Mouse (Mus musculus): ENCODE measurements at regions not wholly inside any gene's neighbourhood (a gene's known extent, or its start where the extent isn't known, plus 50 kb on each side); places are given as distances from the start of the nearest gene placed in this dataset.

DNA sequence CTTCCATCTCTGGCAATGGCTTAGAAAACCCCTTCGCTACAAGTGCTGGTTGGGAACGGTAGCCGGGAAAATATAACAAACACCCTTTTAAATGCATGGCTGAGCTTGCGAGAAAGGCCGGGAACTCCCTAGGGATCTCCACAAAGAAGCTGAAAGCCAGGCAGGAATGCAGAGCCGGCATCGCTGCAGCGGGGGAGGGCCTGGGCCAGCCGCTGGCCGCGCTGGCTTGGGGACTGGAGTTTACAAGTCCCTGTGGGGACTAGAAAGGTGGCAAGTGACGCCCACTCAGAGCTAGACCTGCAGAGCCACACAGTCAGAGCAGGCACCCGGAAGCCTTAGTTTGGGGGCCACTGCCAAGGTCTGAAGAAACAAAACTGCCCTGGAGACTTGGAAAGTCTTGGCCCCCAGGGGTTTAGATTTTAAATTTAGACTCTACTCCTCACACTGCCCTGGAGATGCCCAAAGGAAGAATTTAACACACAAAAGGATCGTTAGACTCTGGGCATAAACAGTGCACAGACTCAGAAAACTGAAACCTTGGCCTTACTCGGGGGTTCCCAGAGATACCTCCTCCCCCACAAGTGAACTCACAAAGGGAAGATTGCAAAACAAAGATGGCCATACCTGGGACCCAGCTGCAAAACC lies 59.4 kb downstream of the 1700001O22Rik start:
- DNase-seq (ENCODE audit: low spot score) (peak; percentile 77), ATAC-seq (ENCODE audit: insufficient read depth, low FRiP score, low TSS enrichment) (no peak)
- Histone ChIP-seq H3K36me3 (ENCODE audit: control insufficient read depth, insufficient read depth, low read length) (no peaks in the 10 kb centered on the region), H3K9ac (ENCODE audit: low read length) (peak overlapping the region; percentile 51), H3K9me3 (ENCODE audit: control insufficient read depth, low read length) (no peaks in the 10 kb centered on the region), H3K27ac (ENCODE audit: low read depth, low read length) (peak overlapping the region; percentile 72), H3K27me3 (ENCODE audit: control insufficient read depth, insufficient read depth, low read length) (no peaks in the 10 kb centered on the region), H3K4me3 (ENCODE audit: low read depth, low read length) (no peak overlapping the region), H3K4me2 (ENCODE audit: low read depth) (peak overlapping the region; percentile 28), H3K4me1 (ENCODE audit: control insufficient read depth, insufficient read depth, low read length) (peaks cover 15% of the 10 kb centered on the region)
- 4% methylated on average over 15 of the region's 15 CpGs for WGBS

DNA sequence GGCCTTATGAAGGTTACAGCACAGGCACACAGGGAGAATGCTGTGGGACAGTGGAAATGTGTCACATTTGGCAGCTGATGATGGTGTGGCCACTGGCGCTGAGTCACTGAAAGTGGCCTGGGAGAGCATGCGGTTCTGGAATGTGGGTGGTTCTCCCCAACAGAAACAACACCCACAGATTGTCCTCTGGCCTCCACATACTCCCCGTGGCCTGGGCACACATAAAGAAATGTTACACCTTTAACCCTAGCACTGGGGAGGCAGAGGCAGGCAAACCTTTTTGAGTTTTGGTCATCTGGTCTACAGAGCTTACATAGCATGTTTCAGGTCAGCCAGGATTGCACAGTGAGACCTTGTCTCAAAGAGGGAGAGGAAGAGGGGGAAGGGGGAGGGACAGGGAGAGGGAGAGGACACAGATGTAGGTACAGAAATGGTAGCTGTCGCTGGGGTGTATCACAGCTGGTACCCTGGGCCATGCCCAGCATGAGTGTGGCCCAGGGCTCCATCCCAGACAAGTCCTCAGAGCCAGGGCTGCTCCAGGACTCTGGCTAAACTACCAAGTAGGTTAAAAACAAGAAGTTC lies 60.1 kb downstream of the 1700001O22Rik start:
- Histone ChIP-seq H3K9me3 (ENCODE audit: control insufficient read depth, low read length) (no peaks in the 10 kb centered on the region), H3K27me3 (ENCODE audit: control insufficient read depth, insufficient read depth, low read length) (no peaks in the 10 kb centered on the region), H3K36me3 (ENCODE audit: control insufficient read depth, insufficient read depth, low read length) (no peaks in the 10 kb centered on the region), H3K27ac (ENCODE audit: low read depth, low read length) (peak overlapping the region; percentile 72), H3K4me2 (ENCODE audit: low read depth) (no peak overlapping the region; the same call in 1 of the 2 replicates), H3K4me1 (ENCODE audit: control insufficient read depth, insufficient read depth, low read length) (peaks cover 15% of the 10 kb centered on the region), H3K9ac (ENCODE audit: low read length) (peak overlapping the region; percentile 51), H3K4me3 (ENCODE audit: low read depth, low read length) (no peak overlapping the region)
- ATAC-seq (ENCODE audit: insufficient read depth, low FRiP score, low TSS enrichment) (no peak), DNase-seq (ENCODE audit: low spot score) (no peak)
- 35% methylated on average over 4 of the region's 4 CpGs for WGBS

DNA sequence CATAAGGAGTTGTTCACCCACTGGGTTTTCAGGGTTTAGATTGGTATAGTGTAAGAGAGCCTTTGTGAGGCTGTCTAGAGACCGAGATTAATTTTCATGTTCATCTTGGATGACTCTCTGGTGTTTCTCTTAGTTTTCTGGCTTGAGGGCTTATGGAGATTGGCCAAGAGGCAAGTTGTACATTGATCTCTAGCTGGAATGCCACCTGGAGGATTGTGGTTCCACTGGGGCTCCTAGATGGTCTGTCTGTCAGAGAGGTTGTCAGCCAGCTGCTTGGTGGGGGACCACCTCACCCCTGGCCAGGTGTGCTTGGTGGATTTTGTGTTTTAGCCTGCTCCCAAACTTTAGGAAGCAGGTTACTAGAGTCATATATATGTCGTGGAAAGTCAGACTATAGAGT lies 62.0 kb downstream of the 1700001O22Rik start:
- Histone ChIP-seq H3K9me3 (ENCODE audit: control insufficient read depth, low read length) (no peaks in the 10 kb centered on the region), H3K9ac (ENCODE audit: low read length) (no peak overlapping the region), H3K27me3 (ENCODE audit: control insufficient read depth, insufficient read depth, low read length) (no peaks in the 10 kb centered on the region), H3K4me2 (ENCODE audit: low read depth) (no peak overlapping the region), H3K27ac (ENCODE audit: low read depth, low read length) (no peak overlapping the region), H3K36me3 (ENCODE audit: control insufficient read depth, insufficient read depth, low read length) (no peaks in the 10 kb centered on the region), H3K4me1 (ENCODE audit: control insufficient read depth, insufficient read depth, low read length) (peaks cover 21% of the 10 kb centered on the region), H3K4me3 (ENCODE audit: low read depth, low read length) (no peak overlapping the region)
- 86% methylated on average over 2 of the region's 2 CpGs for WGBS
- no peak for DNase-seq (ENCODE audit: low spot score)
- no peak for ATAC-seq (ENCODE audit: insufficient read depth, low FRiP score, low TSS enrichment)

DNA sequence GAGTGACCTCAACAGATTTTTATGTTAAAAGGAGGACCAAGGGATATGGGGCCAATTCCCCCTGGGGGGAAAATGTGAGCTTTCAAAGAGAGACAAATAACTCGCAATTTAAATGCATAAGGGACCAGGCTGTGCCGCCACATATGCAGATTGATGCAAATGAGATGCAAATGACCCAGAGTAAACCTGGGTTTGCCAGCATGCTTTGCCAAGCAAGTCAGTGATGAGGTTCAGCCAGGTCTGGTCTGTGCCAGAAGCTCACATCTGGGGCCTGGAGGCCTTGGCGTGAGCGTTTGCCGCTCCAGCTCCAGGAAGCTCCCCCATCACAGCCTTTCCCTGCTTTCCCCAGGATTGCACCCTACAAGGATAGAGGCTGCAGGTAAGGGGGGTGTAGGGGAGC lies 65.7 kb downstream of the 1700001O22Rik start:
- no peaks in the 10 kb centered on the region for H3K9me3 ChIP-seq (ENCODE audit: control insufficient read depth, low read length)
- no peak overlapping the region for H3K27ac ChIP-seq (ENCODE audit: low read depth, low read length)
- no peaks in the 10 kb centered on the region for H3K36me3 ChIP-seq (ENCODE audit: control insufficient read depth, insufficient read depth, low read length)
- H3K4me3 ChIP-seq (ENCODE audit: low read depth, low read length) = no peak overlapping the region
- no peak overlapping the region for H3K4me2 ChIP-seq (ENCODE audit: low read depth)
- DNase-seq (ENCODE audit: low spot score) = peak; percentile 23
- peaks cover 8% of the 10 kb centered on the region for H3K4me1 ChIP-seq (ENCODE audit: control insufficient read depth, insufficient read depth, low read length)
- no peak overlapping the region for H3K9ac ChIP-seq (ENCODE audit: low read length)
- no peak for ATAC-seq (ENCODE audit: insufficient read depth, low FRiP score, low TSS enrichment)
- no peaks in the 10 kb centered on the region for H3K27me3 ChIP-seq (ENCODE audit: control insufficient read depth, insufficient read depth, low read length)
- WGBS = 49% methylated on average over 5 of the region's 5 CpGs

DNA sequence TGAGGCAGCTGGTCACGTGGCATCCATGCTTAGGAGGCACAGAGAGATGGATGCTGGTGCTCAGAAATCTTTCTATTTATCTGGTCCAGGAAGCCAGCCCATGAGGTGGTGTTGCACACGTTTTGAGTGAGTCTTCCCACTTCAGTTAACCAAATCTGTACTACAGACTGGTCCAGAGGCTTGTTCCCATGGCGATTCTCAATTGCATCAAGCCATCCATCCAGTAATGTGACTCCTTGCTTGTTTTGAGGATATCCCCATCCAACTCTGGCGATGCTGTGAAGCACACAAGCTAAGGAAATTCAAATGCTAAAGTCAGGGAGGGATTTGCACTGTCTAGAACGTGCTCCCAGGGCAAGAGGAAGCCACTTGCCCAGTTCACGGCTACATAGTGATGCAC lies 66.8 kb downstream of the 1700001O22Rik start:
- DNase-seq (ENCODE audit: low spot score) = peak; percentile 9
- H3K4me2 ChIP-seq (ENCODE audit: low read depth) = no peak overlapping the region
- H3K9ac ChIP-seq (ENCODE audit: low read length) = no peak overlapping the region
- no peaks in the 10 kb centered on the region for H3K9me3 ChIP-seq (ENCODE audit: control insufficient read depth, low read length)
- no peak for ATAC-seq (ENCODE audit: insufficient read depth, low FRiP score, low TSS enrichment)
- 63% methylated on average over 6 of the region's 6 CpGs for WGBS
- H3K4me3 ChIP-seq (ENCODE audit: low read depth, low read length) = no peak overlapping the region
- no peaks in the 10 kb centered on the region for H3K36me3 ChIP-seq (ENCODE audit: control insufficient read depth, insufficient read depth, low read length)
- no peaks in the 10 kb centered on the region for H3K27me3 ChIP-seq (ENCODE audit: control insufficient read depth, insufficient read depth, low read length)
- peaks cover 8% of the 10 kb centered on the region for H3K4me1 ChIP-seq (ENCODE audit: control insufficient read depth, insufficient read depth, low read length)
- no peak overlapping the region for H3K27ac ChIP-seq (ENCODE audit: low read depth, low read length)

DNA sequence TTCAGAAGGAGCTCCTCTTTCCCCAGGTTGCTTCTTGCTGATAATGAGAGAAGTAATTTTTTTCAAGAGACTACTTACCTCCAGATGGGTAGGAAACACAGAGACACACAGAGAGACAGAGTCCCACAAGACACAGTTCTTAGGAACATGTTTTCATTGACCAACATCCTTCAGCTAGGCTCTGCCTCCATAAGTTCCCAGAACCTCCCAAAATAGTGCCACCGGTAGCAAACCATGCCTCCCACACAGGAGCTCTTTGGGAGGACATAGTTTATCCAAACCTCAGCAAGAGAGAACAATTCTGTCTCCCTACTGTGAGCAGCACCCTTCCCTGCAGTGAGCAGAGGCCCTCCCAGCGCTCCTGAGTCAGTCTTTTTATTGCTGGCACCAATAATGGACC lies 67.2 kb downstream of the 1700001O22Rik start:
- no peak for ATAC-seq (ENCODE audit: insufficient read depth, low FRiP score, low TSS enrichment)
- peaks cover 8% of the 10 kb centered on the region for H3K4me1 ChIP-seq (ENCODE audit: control insufficient read depth, insufficient read depth, low read length)

DNA sequence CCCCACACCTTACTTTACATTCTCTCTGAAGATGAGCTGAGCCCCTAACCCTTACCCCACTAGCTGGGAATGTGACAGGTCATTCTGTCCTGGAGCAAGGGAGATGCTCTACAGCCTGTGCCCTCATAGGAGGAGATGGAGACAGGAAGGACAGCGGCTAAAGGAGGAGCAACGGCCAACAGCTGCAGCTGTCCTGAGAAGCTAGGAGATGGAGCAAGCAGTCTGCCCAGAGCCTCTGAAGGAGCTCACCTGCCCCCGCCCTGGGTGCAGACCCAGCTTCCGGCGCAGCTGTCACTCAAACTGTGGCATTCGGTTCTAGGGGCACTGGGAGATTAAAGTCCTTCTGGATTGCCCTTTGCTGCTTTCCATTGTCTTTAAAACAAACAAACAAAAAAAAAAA lies 69.6 kb downstream of the 1700001O22Rik start:
- H3K4me2 ChIP-seq (ENCODE audit: low read depth) = no peak overlapping the region
- peak; percentile 10 for DNase-seq (ENCODE audit: low spot score)
- H3K4me1 ChIP-seq (ENCODE audit: control insufficient read depth, insufficient read depth, low read length) = peaks cover 8% of the 10 kb centered on the region
- no peak for ATAC-seq (ENCODE audit: insufficient read depth, low FRiP score, low TSS enrichment)
- H3K27me3 ChIP-seq (ENCODE audit: control insufficient read depth, insufficient read depth, low read length) = no peaks in the 10 kb centered on the region
- H3K9ac ChIP-seq (ENCODE audit: low read length) = no peak overlapping the region
- H3K27ac ChIP-seq (ENCODE audit: low read depth, low read length) = no peak overlapping the region
- H3K36me3 ChIP-seq (ENCODE audit: control insufficient read depth, insufficient read depth, low read length) = no peaks in the 10 kb centered on the region
- H3K9me3 ChIP-seq (ENCODE audit: control insufficient read depth, low read length) = no peaks in the 10 kb centered on the region
- WGBS = 23% methylated on average over 6 of the region's 6 CpGs
- no peak overlapping the region for H3K4me3 ChIP-seq (ENCODE audit: low read depth, low read length)

More for the DNA sequence above, 67.2 kb downstream of the 1700001O22Rik start:
- peak; percentile 8 for DNase-seq (ENCODE audit: low spot score)
- H3K9me3 ChIP-seq (ENCODE audit: control insufficient read depth, low read length) = no peaks in the 10 kb centered on the region
- H3K4me3 ChIP-seq (ENCODE audit: low read depth, low read length) = no peak overlapping the region
- H3K27ac ChIP-seq (ENCODE audit: low read depth, low read length) = no peak overlapping the region
- no peak overlapping the region for H3K4me2 ChIP-seq (ENCODE audit: low read depth)
- H3K27me3 ChIP-seq (ENCODE audit: control insufficient read depth, insufficient read depth, low read length) = no peaks in the 10 kb centered on the region
- H3K36me3 ChIP-seq (ENCODE audit: control insufficient read depth, insufficient read depth, low read length) = no peaks in the 10 kb centered on the region
- WGBS = 36% methylated on average over 2 of the region's 2 CpGs
- no peak overlapping the region for H3K9ac ChIP-seq (ENCODE audit: low read length)

DNA sequence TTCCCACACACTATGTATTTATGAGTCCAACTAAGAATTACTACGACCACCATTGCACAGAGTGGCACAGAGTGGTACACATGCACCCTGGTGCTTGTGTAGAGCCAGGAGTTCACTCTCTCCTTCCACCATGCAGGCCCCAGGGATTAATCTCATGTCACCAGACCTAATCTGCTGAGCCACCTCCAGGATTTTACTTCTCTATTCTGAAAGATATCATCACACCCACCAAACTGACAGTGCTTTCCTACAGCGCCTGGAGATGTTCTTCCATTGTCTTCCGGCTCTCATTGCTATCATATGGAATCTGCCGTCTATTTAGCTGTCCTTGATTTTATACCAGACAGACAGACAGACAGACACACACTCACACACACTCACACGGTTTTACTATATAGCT lies 71.6 kb downstream of the 1700001O22Rik start:
- ATAC-seq (ENCODE audit: insufficient read depth, low FRiP score, low TSS enrichment) (no peak), DNase-seq (ENCODE audit: low spot score) (peak; percentile 9)
- 93% methylated on average over 5 of the region's 5 CpGs for WGBS
- no peak overlapping the region for H3K27ac ChIP-seq (ENCODE audit: low read depth, low read length)
- no peak overlapping the region for H3K4me2 ChIP-seq (ENCODE audit: low read depth)
- peaks cover 5% of the 10 kb centered on the region; the same call in 1 of the 2 replicates for H3K4me1 ChIP-seq (ENCODE audit: control insufficient read depth, insufficient read depth, low read length)
- no peaks in the 10 kb centered on the region for H3K27me3 ChIP-seq (ENCODE audit: control insufficient read depth, insufficient read depth, low read length)
- no peak overlapping the region for H3K4me3 ChIP-seq (ENCODE audit: low read depth, low read length)
- no peaks in the 10 kb centered on the region for H3K36me3 ChIP-seq (ENCODE audit: control insufficient read depth, insufficient read depth, low read length)
- H3K9me3 ChIP-seq (ENCODE audit: control insufficient read depth, low read length) = no peaks in the 10 kb centered on the region
- H3K9ac ChIP-seq (ENCODE audit: low read length) = no peak overlapping the region

DNA sequence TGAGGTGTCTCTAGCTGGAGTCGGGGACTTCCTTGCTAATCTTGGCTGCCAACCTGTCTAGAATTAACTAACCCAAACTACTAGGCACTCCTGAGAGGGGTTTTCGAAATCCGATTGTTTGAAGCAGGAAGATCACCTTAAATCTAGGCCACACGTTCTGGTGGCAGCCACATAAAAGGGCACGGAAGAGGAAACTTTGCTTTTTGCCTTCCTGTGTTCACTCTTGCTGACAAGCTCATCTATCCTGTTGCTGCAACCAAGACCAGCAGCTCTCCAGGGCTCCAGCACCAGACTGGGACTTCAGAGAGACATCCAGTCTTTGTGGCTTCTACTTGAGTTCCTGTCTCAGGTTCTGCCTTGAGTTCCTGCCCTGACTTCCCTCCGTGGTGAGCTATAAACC lies 75.5 kb downstream of the 1700001O22Rik start:
- Histone ChIP-seq H3K4me1 (ENCODE audit: control insufficient read depth, insufficient read depth, low read length) (peaks cover 30% of the 10 kb centered on the region), H3K27ac (ENCODE audit: low read depth, low read length) (no peak overlapping the region), H3K4me2 (ENCODE audit: low read depth) (no peak overlapping the region), H3K9me3 (ENCODE audit: control insufficient read depth, low read length) (no peaks in the 10 kb centered on the region), H3K9ac (ENCODE audit: low read length) (no peak overlapping the region), H3K4me3 (ENCODE audit: low read depth, low read length) (no peak overlapping the region), H3K27me3 (ENCODE audit: control insufficient read depth, insufficient read depth, low read length) (no peaks in the 10 kb centered on the region), H3K36me3 (ENCODE audit: control insufficient read depth, insufficient read depth, low read length) (no peaks in the 10 kb centered on the region)
- 90% methylated on average over 6 of the region's 6 CpGs for WGBS
- ATAC-seq (ENCODE audit: insufficient read depth, low FRiP score, low TSS enrichment) (no peak), DNase-seq (ENCODE audit: low spot score) (no peak)

Data from neural tube, embryonic 11.5 days (tissue).